11 mouse cellular contexts compared by ENCODE assay signal in genomic region chr19:45527382-45527781, GRCm38 (mm10).
"Had no signal": no experiment of that assay in that cellular context is flagged by ENCODE, and none has a peak within 500 bp of the region (broad histone marks: within the 10 kb centered on the region; RNA-seq: fewer than 3 reads in every experiment).

No protein-coding gene starts in this region.

- DNase-seq: kidney, adult 18-20 months; kidney, postnatal 14 days; layer of hippocampus, adult 9-11 months; layer of hippocampus, postnatal 36 days; lung, postnatal 36 days; right cerebral cortex, adult 18-20 months; right cerebral cortex, postnatal 25 days had no signal

- H3K4me2 ChIP-seq: intestine, embryonic 15.5 days; limb, embryonic 12.5 days; midbrain, embryonic 11.5 days had no signal

- H3K27me3 ChIP-seq: intestine, embryonic 15.5 days; limb, embryonic 12.5 days had no signal

- ATAC-seq: intestine, embryonic 15.5 days; midbrain, embryonic 16.5 days had no signal

- H3K9me3 ChIP-seq: intestine, embryonic 15.5 days; limb, embryonic 12.5 days had no signal

- H3K4me3 ChIP-seq: intestine, embryonic 15.5 days; limb, embryonic 12.5 days had no signal

- H3K9ac ChIP-seq: intestine, embryonic 15.5 days; limb, embryonic 12.5 days had no signal

- H3K27ac ChIP-seq: intestine, embryonic 15.5 days; limb, embryonic 12.5 days had no signal

- H3K4me1 ChIP-seq: intestine, embryonic 15.5 days; limb, embryonic 12.5 days had no signal
